Mouse (Mus musculus): ENCODE measurements at regions not wholly inside any gene's neighbourhood (a gene's known extent, or its start where the extent isn't known, plus 50 kb on each side); places are given as distances from the start of the nearest gene placed in this dataset.

- no peaks in the 10 kb centered on the region for H3K27me3 ChIP-seq (ENCODE audit: control insufficient read depth, insufficient read depth, low read length)
- H3K9ac ChIP-seq (ENCODE audit: low read length): no peak overlapping the region
- 93% methylated on average over 20 of the region's 20 CpGs for WGBS
- no peak overlapping the region for H3K4me3 ChIP-seq (ENCODE audit: low read depth, low read length)
- no peak overlapping the region for H3K4me2 ChIP-seq (ENCODE audit: low read depth)
- no peak overlapping the region for H3K27ac ChIP-seq (ENCODE audit: low read depth, low read length)
- no peaks in the 10 kb centered on the region for H3K9me3 ChIP-seq (ENCODE audit: control insufficient read depth, low read length)
- no peaks in the 10 kb centered on the region for H3K36me3 ChIP-seq (ENCODE audit: control insufficient read depth, insufficient read depth, low read length)
- ATAC-seq (ENCODE audit: insufficient read depth, low FRiP score, low TSS enrichment) (no peak), DNase-seq (ENCODE audit: low spot score) (no peak)
- peaks cover 5% of the 10 kb centered on the region; the same call in 1 of the 2 replicates for H3K4me1 ChIP-seq (ENCODE audit: control insufficient read depth, insufficient read depth, low read length)
These were observed 80.6 kb upstream of the Adam23 start for GRCm38 (mm10) chr1:63365126-63365525.

DNA sequence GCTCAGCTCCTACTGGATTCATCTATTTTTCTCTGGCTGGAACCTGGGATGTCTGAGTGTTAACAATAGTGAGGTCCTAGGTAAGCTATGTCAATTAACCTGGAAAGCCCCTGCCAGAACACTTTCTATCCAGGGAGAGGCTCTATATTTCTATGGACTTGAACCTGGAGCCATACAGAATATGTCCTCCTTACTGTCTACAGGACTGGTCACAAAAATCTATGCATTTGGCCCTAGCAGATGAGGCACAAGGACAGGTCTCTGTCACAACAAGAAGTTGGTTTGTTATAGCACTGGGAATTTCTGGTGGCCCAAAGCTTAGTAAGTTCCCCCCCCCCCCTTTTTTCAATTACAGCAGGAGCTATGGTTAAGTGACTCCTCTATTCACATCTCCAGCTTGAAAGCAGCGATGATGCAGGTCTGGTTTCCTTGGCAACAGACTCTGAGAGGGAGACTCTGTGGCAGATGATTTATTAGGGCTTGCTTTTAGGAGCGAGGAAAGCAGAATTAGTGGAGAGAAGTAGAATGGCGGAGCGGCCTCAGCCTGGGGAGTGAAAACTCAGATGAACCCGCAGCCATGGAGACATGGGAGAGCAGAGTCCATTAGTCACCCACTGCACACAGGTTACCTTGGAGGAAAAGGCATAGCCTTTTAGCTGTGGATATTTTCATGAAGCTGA is 77.9 kb upstream of the Adam23 start:
- Histone ChIP-seq H3K36me3 (ENCODE audit: control insufficient read depth, insufficient read depth, low read length) (no peaks in the 10 kb centered on the region), H3K9me3 (ENCODE audit: control insufficient read depth, low read length) (no peaks in the 10 kb centered on the region), H3K27ac (ENCODE audit: low read depth, low read length) (no peak overlapping the region; the same call in 1 of the 2 replicates), H3K4me3 (ENCODE audit: low read depth, low read length) (no peak overlapping the region), H3K4me1 (ENCODE audit: control insufficient read depth, insufficient read depth, low read length) (peaks cover 5% of the 10 kb centered on the region; the same call in 1 of the 2 replicates), H3K9ac (ENCODE audit: low read length) (no peak overlapping the region), H3K27me3 (ENCODE audit: control insufficient read depth, insufficient read depth, low read length) (no peaks in the 10 kb centered on the region), H3K4me2 (ENCODE audit: low read depth) (no peak overlapping the region)
- WGBS: 11% methylated on average over 5 of the region's 5 CpGs
- DNase-seq (ENCODE audit: low spot score): peak; percentile 74
- ATAC-seq (ENCODE audit: insufficient read depth, low FRiP score, low TSS enrichment): peak; percentile 94

DNA sequence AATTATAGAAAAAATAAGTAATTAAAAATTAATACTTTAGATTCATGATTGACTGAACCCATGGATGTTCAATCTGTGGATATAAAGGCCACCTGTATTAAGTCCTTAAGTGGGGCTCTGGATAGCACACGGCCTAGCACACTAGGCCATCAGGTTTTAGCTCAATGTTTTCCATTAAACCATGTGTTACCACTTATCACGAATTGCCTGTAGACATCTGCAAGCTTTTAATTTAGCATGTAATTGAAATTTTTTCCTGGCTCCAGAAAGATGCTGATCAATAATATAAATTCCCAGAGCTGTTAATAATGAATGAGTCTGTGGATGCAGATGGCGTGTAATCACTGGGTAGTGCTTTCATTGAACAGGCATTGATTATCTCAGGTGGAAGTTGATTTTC is 76.8 kb upstream of the Adam23 start:
- Histone ChIP-seq H3K27me3 (ENCODE audit: control insufficient read depth, insufficient read depth, low read length) (no peaks in the 10 kb centered on the region), H3K9me3 (ENCODE audit: control insufficient read depth, low read length) (no peaks in the 10 kb centered on the region), H3K4me3 (ENCODE audit: low read depth, low read length) (no peak overlapping the region), H3K36me3 (ENCODE audit: control insufficient read depth, insufficient read depth, low read length) (no peaks in the 10 kb centered on the region), H3K9ac (ENCODE audit: low read length) (no peak overlapping the region), H3K27ac (ENCODE audit: low read depth, low read length) (no peak overlapping the region), H3K4me2 (ENCODE audit: low read depth) (no peak overlapping the region), H3K4me1 (ENCODE audit: control insufficient read depth, insufficient read depth, low read length) (peaks cover 5% of the 10 kb centered on the region; the same call in 1 of the 2 replicates)
- WGBS: 69% methylated on average over 3 of the region's 3 CpGs
- no peak for ATAC-seq (ENCODE audit: insufficient read depth, low FRiP score, low TSS enrichment)
- DNase-seq (ENCODE audit: low spot score): no peak

- Histone ChIP-seq H3K4me1 (ENCODE audit: control insufficient read depth, insufficient read depth, low read length) (peaks cover 5% of the 10 kb centered on the region; the same call in 1 of the 2 replicates), H3K36me3 (ENCODE audit: control insufficient read depth, insufficient read depth, low read length) (no peaks in the 10 kb centered on the region), H3K9me3 (ENCODE audit: control insufficient read depth, low read length) (no peaks in the 10 kb centered on the region), H3K27ac (ENCODE audit: low read depth, low read length) (no peak overlapping the region), H3K27me3 (ENCODE audit: control insufficient read depth, insufficient read depth, low read length) (no peaks in the 10 kb centered on the region), H3K4me3 (ENCODE audit: low read depth, low read length) (no peak overlapping the region), H3K4me2 (ENCODE audit: low read depth) (no peak overlapping the region), H3K9ac (ENCODE audit: low read length) (no peak overlapping the region)
- DNase-seq (ENCODE audit: low spot score): no peak
- no peak for ATAC-seq (ENCODE audit: insufficient read depth, low FRiP score, low TSS enrichment)
These were observed 76.1 kb upstream of the Adam23 start for GRCm38 (mm10) chr1:63369561-63369960.

- 80% methylated on average over 3 of the region's 3 CpGs for WGBS
- ATAC-seq (ENCODE audit: insufficient read depth, low FRiP score, low TSS enrichment): no peak
- no peak overlapping the region for H3K27ac ChIP-seq (ENCODE audit: low read depth, low read length)
These were observed 62.6 kb upstream of the Adam23 start for GRCm38 (mm10) chr1:63383110-63383509.

DNA sequence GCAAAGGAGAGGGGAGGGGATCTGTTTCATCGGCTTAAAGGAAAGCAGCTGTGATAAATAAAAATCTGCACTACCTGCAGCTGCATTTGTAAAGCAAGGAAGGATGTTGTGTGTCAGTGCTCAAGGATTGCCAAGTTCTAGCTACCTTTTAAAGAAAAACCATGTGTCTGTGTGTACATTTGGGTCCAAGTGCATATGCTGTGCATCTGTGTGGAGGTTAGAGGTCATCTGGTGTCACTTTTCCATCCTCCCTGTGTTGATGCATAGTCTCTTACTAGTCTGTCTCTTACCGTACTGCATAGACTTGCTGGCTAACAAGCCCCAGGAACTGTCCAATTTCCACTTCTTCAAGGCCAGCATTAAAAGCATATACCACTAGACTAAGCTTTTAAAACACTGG is 60.6 kb upstream of the Adam23 start:
- Histone ChIP-seq H3K36me3 (ENCODE audit: control insufficient read depth, insufficient read depth, low read length) (no peaks in the 10 kb centered on the region), H3K4me3 (ENCODE audit: low read depth, low read length) (no peak overlapping the region), H3K9me3 (ENCODE audit: control insufficient read depth, low read length) (no peaks in the 10 kb centered on the region), H3K27ac (ENCODE audit: low read depth, low read length) (no peak overlapping the region), H3K4me2 (ENCODE audit: low read depth) (no peak overlapping the region), H3K27me3 (ENCODE audit: control insufficient read depth, insufficient read depth, low read length) (no peaks in the 10 kb centered on the region), H3K9ac (ENCODE audit: low read length) (no peak overlapping the region), H3K4me1 (ENCODE audit: control insufficient read depth, insufficient read depth, low read length) (peaks cover 4% of the 10 kb centered on the region; the same call in 1 of the 2 replicates)
- no peak for DNase-seq (ENCODE audit: low spot score)
- no peak for ATAC-seq (ENCODE audit: insufficient read depth, low FRiP score, low TSS enrichment)
- 56% methylated on average over 2 of the region's 2 CpGs for WGBS

More at GRCm38 (mm10) chr1:63383110-63383509, 62.6 kb upstream of the Adam23 start:
- Histone ChIP-seq H3K9ac (ENCODE audit: low read length) (no peak overlapping the region), H3K36me3 (ENCODE audit: control insufficient read depth, insufficient read depth, low read length) (no peaks in the 10 kb centered on the region), H3K4me3 (ENCODE audit: low read depth, low read length) (no peak overlapping the region), H3K9me3 (ENCODE audit: control insufficient read depth, low read length) (no peaks in the 10 kb centered on the region), H3K27me3 (ENCODE audit: control insufficient read depth, insufficient read depth, low read length) (no peaks in the 10 kb centered on the region), H3K4me1 (ENCODE audit: control insufficient read depth, insufficient read depth, low read length) (no peaks in the 10 kb centered on the region), H3K4me2 (ENCODE audit: low read depth) (no peak overlapping the region)
- DNase-seq (ENCODE audit: low spot score): no peak

GRCm38 (mm10) chr1:63395427-63395826 is 50.3 kb upstream of the Adam23 start:
- Histone ChIP-seq H3K36me3 (ENCODE audit: control insufficient read depth, insufficient read depth, low read length) (no peaks in the 10 kb centered on the region), H3K9ac (ENCODE audit: low read length) (no peak overlapping the region), H3K9me3 (ENCODE audit: control insufficient read depth, low read length) (no peaks in the 10 kb centered on the region), H3K4me2 (ENCODE audit: low read depth) (no peak overlapping the region), H3K27ac (ENCODE audit: low read depth, low read length) (no peak overlapping the region), H3K27me3 (ENCODE audit: control insufficient read depth, insufficient read depth, low read length) (no peaks in the 10 kb centered on the region), H3K4me1 (ENCODE audit: control insufficient read depth, insufficient read depth, low read length) (no peaks in the 10 kb centered on the region), H3K4me3 (ENCODE audit: low read depth, low read length) (no peak overlapping the region)
- WGBS: 90% methylated on average over 3 of the region's 3 CpGs
- DNase-seq (ENCODE audit: low spot score): no peak
- no peak for ATAC-seq (ENCODE audit: insufficient read depth, low FRiP score, low TSS enrichment)

All from neural tube, embryonic 11.5 days (tissue).